Mouse (Mus musculus) kidney, postnatal 10 days (tissue): ENCODE results near the gene Frem2.

Experiments
- DNase-seq: peaks from one replicate; pipeline ENCODE4 v3.0.0; 2021; ENCODE audit warnings: mixed read lengths

Gene Frem2

DNA sequence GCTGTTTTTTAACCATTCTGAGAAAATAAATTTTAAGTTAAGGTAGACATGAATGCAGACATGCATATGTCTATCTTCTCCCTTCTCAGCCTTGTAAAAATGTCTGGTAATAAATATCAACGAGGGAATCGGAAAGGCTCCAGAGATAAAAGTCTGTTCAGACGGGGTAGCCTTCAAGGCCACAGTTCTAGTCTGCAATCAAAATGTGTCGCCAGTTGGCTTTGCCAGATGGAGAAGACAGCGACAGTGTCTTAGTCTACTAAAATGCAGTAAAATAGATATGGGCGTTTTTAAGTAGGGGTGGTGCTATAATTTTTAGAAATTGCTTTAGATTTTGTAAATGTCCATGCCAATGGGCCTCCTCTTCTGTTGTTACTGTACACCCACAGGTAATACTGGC, 191.8 kb downstream of the Frem2 start:
- DNase-seq, result no peak

DNA sequence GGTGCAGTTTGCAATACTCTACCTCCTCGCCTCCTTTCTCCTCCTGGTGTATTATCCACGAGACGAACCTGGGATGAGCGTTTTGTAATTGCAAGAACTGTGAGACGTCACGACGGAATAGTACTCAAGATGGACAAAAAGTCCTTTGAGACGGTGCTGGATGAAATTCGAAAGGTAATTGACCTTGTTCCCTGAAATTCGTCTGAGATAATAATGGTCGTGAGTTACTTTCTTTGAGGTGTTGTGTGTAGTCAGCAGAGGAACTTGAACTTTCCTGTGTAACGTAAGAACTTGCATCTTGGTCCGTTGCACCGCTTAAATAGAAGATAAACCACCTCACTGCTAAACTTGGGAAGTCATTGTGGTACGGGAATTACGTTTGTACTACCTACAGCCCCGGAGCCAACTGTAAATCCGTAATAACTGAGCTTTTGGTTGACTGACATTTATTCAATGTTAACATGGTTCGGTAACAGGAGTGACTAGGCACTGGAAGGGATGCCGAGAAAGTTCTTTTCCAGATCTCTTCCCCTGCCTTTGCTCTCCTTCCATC, 192.9 kb downstream of the Frem2 start:
- DNase-seq, result no peak
